Mouse (Mus musculus) midbrain, embryonic 10.5 days (tissue): ENCODE results near the gene Olfr175-ps1. TPM values are rescaled to one million over a fixed set of nuclear protein-coding genes. Genes with fewer than 3 reads are reported as not detected.

Experiments
- DNase-seq: peaks from one replicate; pipeline ENCODE4 v3.0.0-alpha.2; 2017; ENCODE audit warnings: low spot score
- H3K27ac ChIP-seq: fragments of 300-500 bp; sonication (generic); replicated peaks from 2 replicates; pipeline ENCODE4 v1.5.1; 2016; ENCODE audit warnings: mild to moderate bottlenecking
- H3K27me3 ChIP-seq: fragments of 300-500 bp; sonication (generic); 2 replicates; pipeline ENCODE4 v1.6.1; 2016; ENCODE audit warnings: low read depth, mild to moderate bottlenecking; ENCODE audit not compliant: poor library complexity, severe bottlenecking
- H3K36me3 ChIP-seq: fragments of 300-500 bp; sonication (generic); 2 replicates; pipeline ENCODE4 v1.6.1; 2016; ENCODE audit warnings: mild to moderate bottlenecking, moderate library complexity
- H3K4me1 ChIP-seq: fragments of 300-500 bp; sonication (generic); 2 replicates; pipeline ENCODE4 v1.6.1; 2016
- H3K4me3 ChIP-seq: fragments of 300-500 bp; sonication (generic); 2 replicates; pipeline ENCODE4 v1.5.1; 2016; ENCODE audit warnings: mild to moderate bottlenecking, moderate library complexity
- H3K9me3 ChIP-seq: fragments of 300-500 bp; sonication (generic); replicated peaks from 2 replicates; pipeline ENCODE4 v1.6.1; 2016; ENCODE audit warnings: mild to moderate bottlenecking
- WGBS: fragments of 180-500 bp; shearing (Covaris S2); methylation state at CpG from one replicate; pipeline ENCODE4 v1.1.7; 2016; 5-methylcytosine and 5-hydroxymethylcytosine counted together
- polyA plus RNA-seq: library from polyadenylated mRNA; unstranded; fragments of >200 nt; fragmentation: Nextera tagmentation; extraction: Ambion mirVana; gene quantifications from 2 replicates; pipeline ENCODE4 v1.2.1, GENCODE M21; 2016

Gene Olfr175-ps1
- not detected in 2 replicates for polyA plus RNA-seq

GRCm38 (mm10) chr16:58826732-58827319 lies at the start of gene Olfr175-ps1:
Gene Olfr175-ps1, minus strand, starts transcription at chr16:58826782.
- Histone ChIP-seq H3K4me1 (no peaks in the 10 kb centered on the region), H3K4me3 (no peak within 1 kb of the TSS), H3K27ac (no peak within 1 kb of the TSS), H3K9me3 (peaks cover 3% of the 10 kb centered on the region; the same call in 1 of the 2 replicates), H3K36me3 (no peaks in the 10 kb centered on the region), H3K27me3 (no peaks in the 10 kb centered on the region)
- WGBS: 91% methylated on average over 1 of the region's 1 CpGs
- no peak for DNase-seq

- Histone ChIP-seq H3K27me3 (no peaks in the 10 kb centered on the region), H3K27ac (no peak within 1 kb of the TSS), H3K9me3 (no peaks in the 10 kb centered on the region), H3K4me1 (no peaks in the 10 kb centered on the region), H3K36me3 (no peaks in the 10 kb centered on the region), H3K4me3 (no peak within 1 kb of the TSS)
- WGBS: 59% methylated on average over 1 of the region's 1 CpGs
- no peak for DNase-seq
These were observed 48.1 kb upstream of the Olfr175-ps1 start, which contains the start of gene Olfr177 for GRCm38 (mm10) chr16:58874668-58875067. Gene Olfr177, minus strand, starts transcription at chr16:58874768.

GRCm38 (mm10) chr16:58861479-58861878 lies 34.9 kb upstream of the Olfr175-ps1 start:
- Histone ChIP-seq H3K9me3 (no peaks in the 10 kb centered on the region), H3K4me3 (no peak overlapping the region), H3K36me3 (no peaks in the 10 kb centered on the region), H3K27ac (no peak overlapping the region), H3K27me3 (no peaks in the 10 kb centered on the region), H3K4me1 (no peaks in the 10 kb centered on the region)
- DNase-seq: no peak
- WGBS: 83% methylated on average over 1 of the region's 1 CpGs

GRCm38 (mm10) chr16:58860032-58860737 lies 33.6 kb upstream of the Olfr175-ps1 start:
- H3K27ac ChIP-seq: no peak overlapping the region
- H3K9me3 ChIP-seq: no peaks in the 10 kb centered on the region
- no peaks in the 10 kb centered on the region for H3K27me3 ChIP-seq
- no peaks in the 10 kb centered on the region for H3K36me3 ChIP-seq
- H3K4me3 ChIP-seq: no peak overlapping the region
- 87% methylated on average over 2 of the region's 2 CpGs for WGBS
- no peak for DNase-seq
- no peaks in the 10 kb centered on the region for H3K4me1 ChIP-seq

- H3K4me1 ChIP-seq: no peaks in the 10 kb centered on the region
- H3K36me3 ChIP-seq: no peaks in the 10 kb centered on the region
- no peak within 1 kb of the TSS for H3K4me3 ChIP-seq
- 81% methylated on average over 2 of the region's 2 CpGs for WGBS
- H3K9me3 ChIP-seq: no peaks in the 10 kb centered on the region
- no peak for DNase-seq
- H3K27me3 ChIP-seq: no peaks in the 10 kb centered on the region
- no peak within 1 kb of the TSS for H3K27ac ChIP-seq
These were observed 26.4 kb downstream of the Olfr175-ps1 start, which contains the start of gene Olfr173 for GRCm38 (mm10) chr16:58800168-58800567. Gene Olfr173, minus strand, starts transcription at chr16:58800268.

Other genes with a start within 250 kb of the Olfr175-ps1 start
- not detected in 2 replicates for gene Gm813, start 209.8 kb downstream of the Olfr175-ps1 start, polyA plus RNA-seq
- not detected in 2 replicates for gene E330017A01Rik, start 188.0 kb downstream of the Olfr175-ps1 start, polyA plus RNA-seq
- gene Cpox, start 156.5 kb downstream of the Olfr175-ps1 start, polyA plus RNA-seq: 20.6 and 24.1 TPM in 2 replicates
- 0.09 TPM in 1 of 2 replicates, not detected in the other for gene Gpr15, start 107.7 kb downstream of the Olfr175-ps1 start, polyA plus RNA-seq
- gene Cldnd1, start 98.9 kb downstream of the Olfr175-ps1 start, polyA plus RNA-seq: 104 and 115 TPM in 2 replicates
- not detected in 2 replicates for gene Olfr172, start 63.6 kb downstream of the Olfr175-ps1 start, polyA plus RNA-seq
- gene Olfr173, start 26.5 kb downstream of the Olfr175-ps1 start, polyA plus RNA-seq: not detected in 2 replicates
- gene Olfr177, start 48.0 kb upstream of the Olfr175-ps1 start, polyA plus RNA-seq: not detected in 2 replicates
- not detected in 2 replicates for gene Olfr178, start 65.3 kb upstream of the Olfr175-ps1 start, polyA plus RNA-seq
- not detected in 2 replicates for gene Olfr181, start 102.0 kb upstream of the Olfr175-ps1 start, polyA plus RNA-seq
- not detected in 2 replicates for gene Olfr180, start 102.6 kb upstream of the Olfr175-ps1 start, polyA plus RNA-seq
- not detected in 2 replicates for gene Olfr183, start 168.6 kb upstream of the Olfr175-ps1 start, polyA plus RNA-seq
- not detected in 2 replicates for gene Olfr186, start 203.5 kb upstream of the Olfr175-ps1 start, polyA plus RNA-seq
- gene Olfr187, start 213.0 kb upstream of the Olfr175-ps1 start, polyA plus RNA-seq: not detected in 2 replicates